Mouse (Mus musculus): Measurements from ENCODE around the gene Arntl. TPM values are rescaled to one million over a fixed set of nuclear protein-coding genes. Genes with fewer than 3 reads are reported as not detected.

Arntl gene
- polyA plus RNA-seq, 2 experiments = 5.6 to 6.8 TPM

DNA sequence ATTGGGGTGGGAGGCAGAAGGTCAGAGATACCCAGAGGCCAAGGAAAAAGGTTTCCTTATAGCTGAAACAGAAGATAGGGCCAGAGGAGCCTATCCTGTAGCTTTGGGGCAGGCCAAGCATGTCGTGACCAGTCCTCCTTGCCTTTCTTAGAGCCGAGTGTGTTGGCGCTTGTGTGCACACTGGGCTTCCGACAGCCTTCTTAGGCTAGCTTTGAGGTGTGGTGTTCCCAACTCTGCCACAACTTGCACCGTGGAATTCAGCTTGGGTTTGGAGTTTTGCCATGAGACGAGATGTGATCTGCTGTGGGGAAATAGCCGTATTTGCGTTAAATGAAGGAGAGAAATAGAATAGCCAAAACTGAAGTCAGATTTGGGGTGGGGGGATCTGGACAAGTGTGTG is 28.9 kb downstream of the Arntl start:
- 75% methylated on average over 8 of the region's 8 CpGs for WGBS
- Histone ChIP-seq H3K4me2 (replicated peaks; ENCODE audit: low read depth, low read length, severe bottlenecking) (no peak overlapping the region), H3K4me1 (ENCODE audit: control insufficient read depth, insufficient read depth, low read length) (no peaks in the 10 kb centered on the region), H3K27ac (replicated peaks; ENCODE audit: low read depth, low read length) (no peak overlapping the region), H3K36me3 (ENCODE audit: control insufficient read depth, insufficient read depth, low read length) (no peaks in the 10 kb centered on the region), H3K4me3 (replicated peaks; ENCODE audit: low read length) (no peak overlapping the region), H3K9ac (ENCODE audit: low read depth, low read length, severe bottlenecking) (no peak overlapping the region), H3K27me3 (ENCODE audit: control insufficient read depth, insufficient read depth, low read length) (no peaks in the 10 kb centered on the region), H3K9me3 (ENCODE audit: control insufficient read depth, low read length) (no peaks in the 10 kb centered on the region)
- no peak for DNase-seq (ENCODE audit: low spot score)
- TF ChIP-seq POLR2A (IDR thresholded peaks at IDR 0.05; ENCODE audit: borderline replicate concordance, extremely low read depth, insufficient read depth, insufficient read length) = no peak
- no peak for ATAC-seq (ENCODE audit: low FRiP score, low read depth)

GRCm38 (mm10) chr7:113238365-113238764 is 31.1 kb downstream of the Arntl start:
- Histone ChIP-seq H3K27ac (replicated peaks; ENCODE audit: low read depth, low read length) (no peak overlapping the region), H3K4me3 (replicated peaks; ENCODE audit: low read length) (no peak overlapping the region), H3K4me1 (ENCODE audit: control insufficient read depth, insufficient read depth, low read length) (0 out of 2 replicates have a peak, but pooled peaks cover 5% of the 10 kb centered on the region), H3K4me2 (replicated peaks; ENCODE audit: low read depth, low read length, severe bottlenecking) (no peak overlapping the region), H3K9me3 (ENCODE audit: control insufficient read depth, low read length) (no peaks in the 10 kb centered on the region), H3K36me3 (ENCODE audit: control insufficient read depth, insufficient read depth, low read length) (no peaks in the 10 kb centered on the region), H3K9ac (ENCODE audit: low read depth, low read length, severe bottlenecking) (no peak overlapping the region), H3K27me3 (ENCODE audit: control insufficient read depth, insufficient read depth, low read length) (no peaks in the 10 kb centered on the region)
- ATAC-seq (ENCODE audit: low FRiP score, low read depth) = no peak
- no peak for DNase-seq (ENCODE audit: low spot score)
- 82% methylated on average over 6 of the region's 6 CpGs for WGBS
- no peak for TF ChIP-seq POLR2A (IDR thresholded peaks at IDR 0.05; ENCODE audit: borderline replicate concordance, extremely low read depth, insufficient read depth, insufficient read length)

GRCm38 (mm10) chr7:113239448-113240130 is 32.3 kb downstream of the Arntl start:
- Histone ChIP-seq H3K27me3 (ENCODE audit: control insufficient read depth, insufficient read depth, low read length) (no peaks in the 10 kb centered on the region), H3K9ac (ENCODE audit: low read depth, low read length, severe bottlenecking) (no peak overlapping the region), H3K9me3 (ENCODE audit: control insufficient read depth, low read length) (no peaks in the 10 kb centered on the region), H3K4me2 (replicated peaks; ENCODE audit: low read depth, low read length, severe bottlenecking) (no peak overlapping the region), H3K4me1 (ENCODE audit: control insufficient read depth, insufficient read depth, low read length) (0 out of 2 replicates have a peak, but pooled peaks cover 5% of the 10 kb centered on the region), H3K36me3 (ENCODE audit: control insufficient read depth, insufficient read depth, low read length) (no peaks in the 10 kb centered on the region), H3K27ac (replicated peaks; ENCODE audit: low read depth, low read length) (no peak overlapping the region), H3K4me3 (replicated peaks; ENCODE audit: low read length) (no peak overlapping the region)
- 73% methylated on average over 4 of the region's 4 CpGs for WGBS
- TF ChIP-seq POLR2A (IDR thresholded peaks at IDR 0.05; ENCODE audit: borderline replicate concordance, extremely low read depth, insufficient read depth, insufficient read length) = no peak
- no peak for ATAC-seq (ENCODE audit: low FRiP score, low read depth)
- DNase-seq (ENCODE audit: low spot score) = no peak

GRCm38 (mm10) chr7:113240438-113240837 is 33.2 kb downstream of the Arntl start:
- H3K36me3 ChIP-seq (ENCODE audit: control insufficient read depth, insufficient read depth, low read length) = no peaks in the 10 kb centered on the region
- DNase-seq (ENCODE audit: low spot score) (no peak), ATAC-seq (ENCODE audit: low FRiP score, low read depth) (no peak)
- H3K4me2 ChIP-seq (replicated peaks; ENCODE audit: low read depth, low read length, severe bottlenecking) = no peak overlapping the region
- H3K9me3 ChIP-seq (ENCODE audit: control insufficient read depth, low read length) = no peaks in the 10 kb centered on the region
- 69% methylated on average over 1 of the region's 1 CpGs for WGBS
- H3K9ac ChIP-seq (ENCODE audit: low read depth, low read length, severe bottlenecking) = no peak overlapping the region
- H3K4me3 ChIP-seq (replicated peaks; ENCODE audit: low read length) = no peak overlapping the region
- no peaks in the 10 kb centered on the region for H3K27me3 ChIP-seq (ENCODE audit: control insufficient read depth, insufficient read depth, low read length)
- TF ChIP-seq POLR2A (IDR thresholded peaks at IDR 0.05; ENCODE audit: borderline replicate concordance, extremely low read depth, insufficient read depth, insufficient read length) = no peak
- H3K4me1 ChIP-seq (ENCODE audit: control insufficient read depth, insufficient read depth, low read length) = 0 out of 2 replicates have a peak, but pooled peaks cover 5% of the 10 kb centered on the region
- H3K27ac ChIP-seq (replicated peaks; ENCODE audit: low read depth, low read length) = no peak overlapping the region

- H3K27me3 ChIP-seq (ENCODE audit: control insufficient read depth, insufficient read depth, low read length) = no peaks in the 10 kb centered on the region
- TF ChIP-seq POLR2A (IDR thresholded peaks at IDR 0.05; ENCODE audit: borderline replicate concordance, extremely low read depth, insufficient read depth, insufficient read length) = no peak
- 65% methylated on average over 12 of the region's 12 CpGs for WGBS
- no peak overlapping the region for H3K9ac ChIP-seq (ENCODE audit: low read depth, low read length, severe bottlenecking)
- H3K4me2 ChIP-seq (replicated peaks; ENCODE audit: low read depth, low read length, severe bottlenecking) = no peak overlapping the region
- no peaks in the 10 kb centered on the region for H3K9me3 ChIP-seq (ENCODE audit: control insufficient read depth, low read length)
- DNase-seq (ENCODE audit: low spot score) (no peak), ATAC-seq (ENCODE audit: low FRiP score, low read depth) (no peak)
- H3K4me3 ChIP-seq (replicated peaks; ENCODE audit: low read length) = no peak overlapping the region
- no peak overlapping the region for H3K27ac ChIP-seq (replicated peaks; ENCODE audit: low read depth, low read length)
- 0 out of 2 replicates have a peak, but pooled peaks cover 5% of the 10 kb centered on the region for H3K4me1 ChIP-seq (ENCODE audit: control insufficient read depth, insufficient read depth, low read length)
- no peaks in the 10 kb centered on the region for H3K36me3 ChIP-seq (ENCODE audit: control insufficient read depth, insufficient read depth, low read length)
Measured at GRCm38 (mm10) chr7:113241901-113242661, 34.8 kb downstream of the Arntl start.
